Mouse (Mus musculus) limb, embryonic 15.5 days (tissue): ENCODE data around the gene Slc6a4. TPM values are rescaled to one million over a fixed set of nuclear protein-coding genes. Genes with fewer than 3 reads are reported as not detected.

Experiments used
- ATAC-seq: fragments of 200-750 bp; cut with Nextera tagmentation; 2 replicates; pipeline ENCODE4 v1.8.0; 2017; ENCODE audit warnings: low read depth, moderate TSS enrichment; ENCODE audit not compliant: insufficient number of reproducible peaks, low FRiP score, low TSS enrichment
- H3K27ac ChIP-seq: fragments of 300-500 bp; sonication (generic); 2 replicates; pipeline ENCODE4 v1.5.1; 2015; ENCODE audit warnings: moderate library complexity, mild to moderate bottlenecking, inconsistent platforms
- H3K27me3 ChIP-seq: fragments of 300-500 bp; sonication (generic); 2 replicates; pipeline ENCODE4 v1.6.1; 2015; ENCODE audit warnings: inconsistent platforms
- H3K36me3 ChIP-seq: fragments of 300-500 bp; sonication (generic); 2 replicates; pipeline ENCODE4 v1.6.1; 2015; ENCODE audit warnings: inconsistent platforms
- H3K4me1 ChIP-seq: fragments of 300-500 bp; sonication (generic); 2 replicates; pipeline ENCODE4 v1.6.1; 2015; ENCODE audit warnings: inconsistent platforms
- H3K4me2 ChIP-seq: fragments of 300-500 bp; sonication (generic); 2 replicates; pipeline ENCODE4 v1.6.1; 2015; ENCODE audit warnings: mild to moderate bottlenecking, inconsistent platforms
- H3K4me3 ChIP-seq: fragments of 300-500 bp; sonication (generic); 2 replicates; pipeline ENCODE4 v1.5.1; 2015; ENCODE audit warnings: mild to moderate bottlenecking, inconsistent platforms
- H3K9ac ChIP-seq: fragments of 300-500 bp; sonication (generic); 2 replicates; pipeline ENCODE4 v1.6.1; 2015; ENCODE audit warnings: inconsistent platforms
- H3K9me3 ChIP-seq: fragments of 300-500 bp; sonication (generic); 2 replicates; pipeline ENCODE4 v1.6.1; 2016; ENCODE audit warnings: inconsistent platforms
- WGBS: fragments of 180-500 bp; shearing (Covaris S2); methylation state at CpG from one replicate; pipeline ENCODE4 v1.1.7; 2015; 5-methylcytosine and 5-hydroxymethylcytosine counted together
- microRNA counts: library from miRNA; unstranded; fragments of <30 nt; microRNA quantifications from one replicate; lab custom pipeline; 2016
- microRNA-seq: library from miRNA; unstranded; fragments of <30 nt; microRNA quantifications from one replicate; pipeline ENCODE4, GENCODE M21; 2016
- polyA plus RNA-seq: library from polyadenylated mRNA; unstranded; fragments of >200 nt; fragmentation: Nextera tagmentation; extraction: Ambion mirVana; gene quantifications from 2 replicates; pipeline ENCODE4 v1.2.1, GENCODE M21; 2015

Slc6a4 gene
- polyA plus RNA-seq, 1 experiment from 2014 or later = 3.5 TPM

- no peaks in the 10 kb centered on the region for H3K9me3 ChIP-seq
- peaks cover 5% of the 10 kb centered on the region for H3K4me1 ChIP-seq
- peaks cover 21% of the 10 kb centered on the region for H3K36me3 ChIP-seq
- peak within 1 kb of the TSS; percentile 77 for H3K4me3 ChIP-seq
- ATAC-seq = peak; percentile 94
- peak within 1 kb of the TSS; percentile 90 for H3K27ac ChIP-seq
- 4% methylated on average over 48 of the region's 48 CpGs for WGBS
- H3K27me3 ChIP-seq = no peaks in the 10 kb centered on the region
- H3K9ac ChIP-seq = peak within 1 kb of the TSS; percentile 76
- H3K4me2 ChIP-seq = peak within 1 kb of the TSS; percentile 63
Measured at GRCm38 (mm10) chr11:77078273-77079134, 80.1 kb downstream of the Slc6a4 start, which contains the start of gene Nsrp1. Nsrp1 (minus strand) TSS chr11:77078435.

- Histone ChIP-seq H3K4me3 (no peak overlapping the region), H3K4me1 (peaks cover 5% of the 10 kb centered on the region), H3K4me2 (no peak overlapping the region), H3K9me3 (no peaks in the 10 kb centered on the region), H3K36me3 (peaks cover 12% of the 10 kb centered on the region), H3K27me3 (no peaks in the 10 kb centered on the region), H3K9ac (no peak overlapping the region), H3K27ac (no peak overlapping the region)
- ATAC-seq = no peak
- WGBS = 88% methylated on average over 1 of the region's 1 CpGs
Measured at GRCm38 (mm10) chr11:77079361-77079760, 81.0 kb downstream of the Slc6a4 start.

MicroRNAs within 50 kb of the gene (microRNA counts, 519-probe panel; counts per million panel counts)
- microRNA mmu-miR-423-3p (lab: Ali Mortazavi, UCI) (2,831 counts per million, percentile 63 among the panel's probes with 10 or more counts), microRNA mmu-miR-423-5p (lab: Ali Mortazavi, UCI) (2,805 counts per million, percentile 63 among the panel's probes with 10 or more counts)

Small RNA genes within 50 kb of the gene (microRNA-seq; reads per million reads assigned to microRNA genes)
- gene Mir423 = 4,817 reads per million, percentile 89 among the genes with 10 or more reads in this experiment

Other genes starting within 250 kb of the Slc6a4 start
- 23.1 and 29.5 TPM in 2 replicates for gene Gosr1, start 235.0 kb upstream of the Slc6a4 start, polyA plus RNA-seq
- gene Cpd, start 151.6 kb upstream of the Slc6a4 start, polyA plus RNA-seq = 9.6 and 11.3 TPM in 2 replicates
- gene Tmigd1, start 96.4 kb upstream of the Slc6a4 start, polyA plus RNA-seq = 2.9 and 3.3 TPM in 2 replicates
- 218 and 230 TPM in 2 replicates for gene Blmh, start 73.8 kb upstream of the Slc6a4 start, polyA plus RNA-seq
- 76.7 and 85.9 TPM in 2 replicates for gene Nsrp1, start 79.8 kb downstream of the Slc6a4 start, polyA plus RNA-seq
- gene Efcab5, start 190.4 kb downstream of the Slc6a4 start, polyA plus RNA-seq = 0.53 and 0.86 TPM in 2 replicates
- 7.6 and 7.9 TPM in 2 replicates for gene Ssh2, start 217.7 kb downstream of the Slc6a4 start, polyA plus RNA-seq